Mouse (Mus musculus) olfactory bulb, adult 2 months (tissue): ENCODE data around the gene Nxnl2.

Source experiments
- CTCF ChIP-seq: fragments of 200-500 bp; IDR thresholded peaks from 2 replicates; pipeline ENCODE4 v1.5.1; 2012; ENCODE audit warnings: low read depth, mild to moderate bottlenecking, low read length, moderate library complexity; ENCODE audit not compliant: insufficient read depth
- POLR2A ChIP-seq: fragments of 200-500 bp; IDR thresholded peaks from 2 replicates; pipeline ENCODE4 v1.6.1; 2012; ENCODE audit warnings: mild to moderate bottlenecking, low read depth, low read length, moderate library complexity; ENCODE audit not compliant: insufficient read depth

DNA sequence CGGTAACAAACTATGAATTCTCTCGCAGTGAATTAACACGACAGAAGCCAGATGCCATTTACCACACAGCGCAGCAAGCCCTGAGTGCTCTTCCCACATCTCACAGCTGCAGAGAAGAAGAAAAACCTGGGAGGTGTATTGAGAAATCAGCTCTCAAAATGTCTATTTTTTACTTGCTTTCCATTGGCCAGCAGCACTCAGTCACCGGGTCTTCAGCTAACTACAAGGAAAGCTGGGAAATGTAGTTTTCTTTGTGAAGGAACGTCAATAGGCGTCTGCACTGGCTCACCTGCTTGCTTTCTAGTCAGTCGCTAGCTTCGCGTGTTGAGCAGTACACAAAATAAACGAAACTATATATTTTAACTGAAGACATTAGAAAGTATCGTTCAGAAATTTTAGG is 37.1 kb downstream of the Nxnl2 start:
- TF ChIP-seq CTCF, result no peak
- no peak for TF ChIP-seq POLR2A
